Mouse (Mus musculus) MEL-GATA-1-ER (cell line): ENCODE data around the gene Rpl9-ps6.
A peak's percentile ranks its signal among the peaks of the same experiment; 100 is the strongest.
"Not testable (repeated sequence)": the region's sequence is repeated elsewhere in the genome, so short reads cannot be mapped to it uniquely, and the experiment has no call there.

Experiments used
- DNase-seq: peaks from one replicate; pipeline ENCODE4 v3.0.0-alpha.2; 2012; ENCODE audit warnings: low read depth; ENCODE audit errors: extremely low read depth

Gene Rpl9-ps6

DNA sequence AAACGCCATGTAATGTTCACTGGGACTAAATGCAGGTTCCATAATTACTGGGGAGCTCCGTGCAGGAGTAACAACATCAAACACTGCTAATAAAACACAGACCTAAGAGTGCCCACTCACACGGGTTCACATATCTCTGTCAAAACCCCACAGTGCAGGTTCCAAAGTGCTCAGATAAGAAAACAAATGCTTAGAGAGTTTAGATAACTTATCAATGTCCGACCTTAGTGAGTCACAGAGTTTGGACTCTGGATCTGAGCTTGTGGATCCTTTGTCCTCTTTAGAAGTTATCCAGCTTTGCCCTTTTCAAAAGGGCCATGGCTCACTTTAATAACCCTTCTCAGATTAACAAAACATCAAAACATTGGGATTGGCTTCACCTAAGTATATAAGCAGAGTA lies 15.1 kb upstream of the Rpl9-ps6 start:
- DNase-seq: no peak

DNA sequence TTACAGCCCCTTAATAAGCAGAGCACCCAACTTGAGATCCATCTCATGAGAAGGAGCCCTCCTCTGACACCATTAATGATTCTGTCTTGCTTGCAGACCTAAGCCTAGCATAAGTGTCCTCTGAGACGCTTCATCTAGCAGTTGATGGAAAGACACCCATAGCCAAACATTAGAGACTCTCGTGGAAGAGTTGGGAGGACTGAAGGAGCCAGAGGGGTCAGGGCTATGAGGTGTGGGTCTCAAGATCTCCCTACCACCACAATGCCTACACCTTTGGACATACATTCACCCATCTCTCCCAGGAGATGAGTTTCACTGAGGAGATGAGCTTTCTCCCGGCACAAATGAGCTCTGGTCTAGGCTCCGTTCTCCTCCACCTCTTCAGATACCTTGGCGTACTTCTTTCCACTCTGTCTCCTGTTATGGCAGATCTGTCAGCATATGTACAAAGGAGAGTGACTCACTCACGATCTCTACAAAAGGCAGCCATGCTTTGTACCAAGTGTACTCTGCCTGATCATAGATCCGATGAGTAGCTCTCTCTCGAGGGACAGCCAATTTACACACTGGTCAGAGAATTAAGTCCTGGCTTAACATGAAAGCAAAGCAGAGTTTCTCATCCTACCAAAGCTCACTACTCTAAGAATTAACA lies 14.5 kb upstream of the Rpl9-ps6 start:
- DNase-seq: no peak

DNA sequence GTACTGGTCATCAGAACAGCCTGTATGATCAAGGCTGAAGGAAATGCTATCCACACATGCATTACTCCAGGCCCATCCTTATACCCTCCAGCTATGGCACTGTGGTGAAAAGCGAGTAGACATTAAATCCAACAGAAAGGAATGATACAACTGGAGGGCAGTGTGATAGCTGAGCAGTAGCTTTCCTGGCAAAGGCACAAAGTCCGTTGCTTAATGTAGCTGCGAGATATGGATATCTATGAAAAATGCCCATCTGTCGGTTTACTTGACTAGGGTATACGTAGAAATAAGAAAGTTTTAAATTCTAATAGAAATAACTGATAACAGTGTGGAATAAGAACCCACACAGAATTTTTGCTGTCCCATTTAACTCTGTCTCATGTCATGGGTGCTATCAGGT lies 13.9 kb upstream of the Rpl9-ps6 start:
- peak; percentile 62 for DNase-seq

DNA sequence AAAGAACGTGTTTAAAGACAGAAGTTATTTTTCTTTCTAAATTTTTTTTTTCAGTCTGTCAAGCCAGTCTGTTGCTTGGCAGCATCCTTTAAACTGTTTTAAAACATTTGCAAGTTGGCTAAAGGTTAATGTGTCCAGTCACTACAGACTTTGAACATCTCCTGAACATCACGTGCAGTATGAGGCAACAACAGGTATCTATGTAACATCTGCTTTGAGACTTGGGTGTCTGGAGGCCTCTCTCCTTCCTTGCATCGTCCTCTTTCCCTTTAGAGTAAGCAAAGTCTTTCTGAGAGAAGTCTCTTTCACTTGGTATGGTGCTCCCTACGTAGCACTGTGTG lies 10.3 kb upstream of the Rpl9-ps6 start:
- no peak for DNase-seq

DNA sequence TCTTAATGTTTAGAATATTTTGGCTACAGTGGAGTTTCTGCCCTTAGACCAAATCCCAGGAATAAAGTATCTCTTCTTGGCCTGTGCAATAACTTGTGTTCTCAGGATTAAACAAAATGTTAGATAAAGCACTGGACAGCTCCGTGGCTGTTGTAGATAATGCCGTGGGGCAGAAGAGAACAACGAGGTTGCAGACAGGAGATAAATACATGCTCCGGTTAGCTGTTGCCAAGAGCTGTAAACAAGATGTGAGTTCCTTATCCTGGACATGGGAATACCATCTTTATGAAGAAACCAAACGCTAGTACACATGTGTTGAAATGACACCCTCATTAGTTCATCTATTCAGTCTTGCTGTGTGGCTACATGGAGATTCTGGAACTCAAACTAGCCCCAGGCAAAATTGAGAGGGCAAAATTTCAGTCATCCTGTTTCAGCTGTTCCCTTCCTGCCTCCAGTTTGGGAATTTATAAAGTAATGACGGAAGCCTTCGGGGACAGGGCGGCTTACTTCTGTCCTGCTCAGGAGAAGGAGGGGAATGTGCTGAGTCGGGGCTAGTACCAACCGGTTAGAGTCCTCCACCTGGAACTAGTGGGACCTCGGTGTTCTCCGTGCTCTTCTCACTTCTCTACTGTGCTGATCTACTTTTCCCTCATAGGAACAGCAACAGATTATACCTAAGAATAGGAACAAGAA lies 9.8 kb upstream of the Rpl9-ps6 start:
- peak; percentile 68 for DNase-seq

DNA sequence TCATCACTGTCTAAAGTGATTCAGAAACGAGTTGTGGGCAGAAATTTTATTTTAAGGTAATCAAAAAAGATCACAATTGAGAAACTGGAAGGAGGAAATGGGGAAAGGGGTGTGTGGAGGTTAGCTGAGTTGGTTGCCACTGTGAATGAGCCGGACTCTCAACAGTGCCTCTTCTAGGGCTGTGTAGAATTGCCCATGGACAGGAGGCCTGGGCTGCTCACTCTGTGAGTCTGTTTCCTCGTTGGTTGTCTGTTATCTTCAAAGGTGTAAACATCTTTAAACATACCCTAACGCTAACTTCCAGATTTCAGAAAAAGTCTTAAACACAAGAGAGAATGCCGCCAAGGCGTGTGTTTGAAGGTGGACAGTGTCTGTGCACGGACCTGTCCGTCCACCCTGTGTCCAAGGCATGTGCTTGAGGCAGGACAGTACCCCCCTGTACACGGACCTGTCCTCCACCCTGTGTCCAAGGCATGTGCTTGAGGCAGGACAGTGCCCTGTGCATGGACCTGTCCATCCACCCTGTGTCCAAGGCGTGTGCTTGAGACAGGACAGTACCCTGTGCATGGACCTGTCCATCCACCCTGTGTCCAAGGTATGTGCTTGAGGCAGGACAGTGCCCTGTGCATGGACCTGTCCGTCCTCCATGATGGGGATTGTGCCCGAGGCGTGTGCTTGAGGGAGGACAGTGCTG lies 4.3 kb upstream of the Rpl9-ps6 start:
- DNase-seq: no peak

DNA sequence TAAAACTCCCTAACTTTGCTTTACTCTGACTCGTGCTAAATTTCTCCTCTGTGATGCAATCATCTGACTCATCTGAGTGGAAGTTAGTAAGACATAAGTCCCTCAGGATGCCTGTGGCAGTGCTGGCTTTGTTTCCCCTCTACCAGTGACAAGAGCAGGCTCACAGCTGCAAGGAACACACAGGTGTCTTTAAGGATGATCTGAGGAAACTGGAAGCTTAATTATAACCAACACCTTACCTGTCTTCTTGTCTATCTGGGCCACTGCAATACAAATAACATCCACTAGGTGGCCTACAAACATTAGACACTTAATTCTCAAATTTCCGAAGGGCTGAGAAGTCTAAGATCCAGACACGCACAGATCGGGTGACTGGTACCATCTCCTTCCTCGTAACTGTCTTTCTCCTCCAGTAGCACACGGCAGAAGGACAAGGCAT lies 3.7 kb upstream of the Rpl9-ps6 start:
- peak; percentile 68 for DNase-seq

DNA sequence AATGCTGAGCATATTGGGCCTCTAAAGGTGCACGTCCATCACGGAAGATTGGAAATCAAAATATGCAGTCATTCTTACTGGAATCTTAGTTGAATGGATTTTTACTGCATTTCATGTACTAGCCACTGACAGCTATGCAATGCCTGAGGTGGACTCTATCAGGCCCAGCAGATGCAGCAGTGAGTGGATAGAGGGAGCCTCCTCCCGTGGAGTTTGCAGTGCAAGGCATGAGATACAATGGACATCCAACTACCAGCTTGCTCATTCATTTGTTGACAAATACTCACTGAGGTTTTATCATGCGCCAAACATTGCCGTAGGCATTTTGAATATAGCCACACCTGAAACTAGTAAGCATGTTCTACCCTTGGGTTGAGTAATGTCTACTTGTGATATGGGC lies 947 bp upstream of the Rpl9-ps6 start:
- DNase-seq: no peak

DNA sequence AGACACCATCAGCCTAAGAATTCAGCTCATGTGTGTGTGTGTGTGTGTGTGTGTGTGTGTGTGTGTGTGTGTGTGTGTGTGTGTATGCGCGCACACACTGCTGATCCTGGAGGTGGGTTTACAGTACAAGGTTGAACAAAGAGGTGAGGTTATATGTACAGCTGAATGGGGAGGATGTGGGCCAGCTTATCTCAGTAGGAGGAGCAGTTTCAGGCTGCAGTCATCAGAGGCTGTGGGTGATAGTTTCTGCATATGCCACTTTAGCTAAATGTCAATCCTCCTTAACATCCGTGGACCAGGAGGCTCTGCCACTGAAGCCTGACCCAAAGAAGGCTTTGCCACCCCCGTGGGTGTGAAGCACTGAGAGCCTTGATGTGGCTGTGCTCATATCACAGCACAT lies 1.1 kb downstream of the Rpl9-ps6 start:
- no peak for DNase-seq

DNA sequence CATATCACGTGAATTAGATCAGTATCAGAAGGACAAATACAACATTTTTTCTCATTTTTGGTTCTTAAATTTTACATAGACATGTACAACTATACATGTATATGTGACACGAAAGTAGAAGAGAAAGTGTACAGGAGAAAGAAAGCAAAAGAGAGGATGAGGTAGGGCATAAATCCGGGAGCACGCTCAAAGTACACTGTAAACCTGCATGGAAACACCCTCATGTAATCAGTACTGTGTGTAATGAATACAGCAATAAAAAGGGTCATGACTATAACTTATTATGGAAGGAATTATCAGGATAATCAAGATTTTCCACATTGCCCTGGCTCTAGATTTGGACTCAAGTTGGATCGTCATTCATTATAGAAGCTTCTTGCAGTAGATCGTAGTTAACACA lies 3.3 kb downstream of the Rpl9-ps6 start:
- no peak for DNase-seq

DNA sequence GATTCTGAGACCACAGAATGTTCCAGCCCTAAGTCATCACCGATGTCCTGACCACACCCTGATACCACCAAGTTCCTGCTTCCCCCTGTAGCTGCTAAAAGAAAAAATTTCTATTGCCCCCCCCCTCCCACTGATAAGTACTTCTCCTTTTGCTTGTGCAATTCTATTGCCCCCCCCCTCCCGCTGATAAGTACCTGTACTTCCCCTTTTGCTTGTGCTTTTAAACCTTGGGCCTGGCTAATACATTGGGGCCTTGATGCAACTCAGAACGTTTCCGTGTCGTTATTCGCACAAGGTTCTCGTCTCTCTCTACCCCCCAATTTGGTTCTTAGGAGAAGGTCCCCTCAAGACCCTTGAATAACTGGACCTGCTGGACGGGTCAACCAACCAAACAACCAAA lies 8.7 kb downstream of the Rpl9-ps6 start:
- DNase-seq: not testable (repeated sequence)

DNA sequence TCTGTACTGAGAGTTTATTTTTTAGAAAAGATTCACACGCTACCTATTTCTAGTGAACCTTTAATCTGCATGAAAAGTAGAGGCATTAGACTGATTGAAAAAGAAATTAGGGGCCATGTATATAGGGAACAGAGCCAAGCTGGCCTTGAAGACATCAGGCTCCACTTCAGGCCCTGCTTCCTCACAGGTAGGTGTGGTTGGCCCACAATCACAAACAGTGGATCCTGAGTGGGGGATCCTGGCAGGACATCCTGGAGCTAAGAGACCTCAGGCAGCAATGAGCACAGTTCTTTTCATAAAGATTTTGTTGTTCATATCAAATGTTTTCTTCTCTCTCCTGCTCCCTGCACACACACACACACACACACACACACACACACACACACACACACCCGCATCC lies 9.6 kb downstream of the Rpl9-ps6 start:
- no peak for DNase-seq

DNA sequence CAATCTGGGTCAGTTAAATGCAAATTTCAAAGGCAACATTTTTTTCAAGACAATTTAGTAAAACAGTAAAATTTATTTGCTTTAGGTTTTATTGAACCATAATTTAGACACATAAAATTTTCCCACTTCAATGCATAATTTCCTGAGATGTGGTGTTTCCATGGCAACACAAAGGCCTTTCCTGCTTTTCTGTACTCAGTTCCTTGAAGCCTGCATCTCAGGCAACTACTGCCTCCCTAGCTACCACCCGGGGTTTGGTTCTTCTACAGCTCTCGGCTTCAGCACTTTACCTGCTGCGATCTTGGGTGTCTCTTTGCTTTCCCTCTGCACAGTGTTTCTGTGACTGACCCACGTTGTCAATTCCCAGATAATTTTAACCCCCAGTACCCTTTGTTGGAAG lies 14.1 kb downstream of the Rpl9-ps6 start:
- DNase-seq: no peak

DNA sequence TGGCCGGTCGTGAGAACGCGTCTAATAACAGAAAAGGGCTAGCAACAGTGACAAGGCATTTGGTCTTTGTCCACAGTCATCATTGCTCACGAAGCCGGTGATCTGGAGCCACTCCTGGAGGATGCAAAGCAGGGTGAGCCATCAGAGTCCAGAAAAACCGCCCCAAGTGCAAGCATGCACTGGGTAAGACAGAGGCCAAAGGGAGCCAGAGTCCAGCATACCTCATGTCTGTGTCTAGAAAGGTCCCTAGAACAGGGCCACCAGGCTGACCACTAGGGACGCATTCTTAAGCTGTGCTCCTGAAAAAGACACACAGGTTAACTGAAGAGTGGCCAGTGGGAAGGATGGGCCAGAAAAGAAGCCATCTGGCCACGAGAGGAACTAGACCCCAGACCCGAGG lies 17.4 kb downstream of the Rpl9-ps6 start:
- no peak for DNase-seq

DNA sequence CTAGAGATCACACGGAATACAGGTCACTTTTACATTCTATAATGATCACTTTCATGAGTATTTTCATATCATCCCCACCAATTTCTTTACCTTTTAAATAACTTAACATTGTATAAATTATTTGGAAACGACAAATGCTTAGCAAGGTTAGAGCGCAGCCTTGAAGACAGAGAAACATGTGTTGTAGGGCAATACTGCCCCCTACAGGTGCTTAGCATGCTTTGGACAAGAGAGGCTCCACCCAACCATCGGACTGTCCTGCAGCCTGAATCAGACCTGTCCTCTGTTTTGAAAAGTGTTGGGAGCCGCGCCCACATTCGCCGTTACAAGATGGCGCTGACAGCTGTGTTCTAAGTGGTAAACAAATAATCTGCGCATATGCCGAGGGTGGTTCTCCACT lies 24.8 kb downstream of the Rpl9-ps6 start:
- DNase-seq: peak; percentile 48

DNA sequence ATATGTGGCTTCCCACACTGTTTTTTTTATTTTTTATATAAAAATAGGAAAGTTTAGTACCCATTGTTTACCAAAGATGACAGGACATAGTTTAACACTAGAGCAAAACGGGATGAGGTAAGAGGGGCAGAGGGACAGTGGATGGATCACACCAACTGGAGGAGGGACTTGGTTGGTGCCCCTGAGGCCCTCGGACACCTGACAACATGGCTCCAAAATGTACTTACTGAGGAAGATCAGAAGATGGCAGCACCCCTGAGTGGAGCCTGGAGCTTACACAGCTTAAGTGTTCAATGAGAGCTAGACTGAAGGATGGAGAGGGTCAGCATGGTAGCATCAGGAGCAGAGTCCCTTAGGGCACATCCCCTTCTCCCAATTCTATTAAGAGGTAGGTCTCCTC lies 27.0 kb downstream of the Rpl9-ps6 start:
- no peak for DNase-seq

DNA sequence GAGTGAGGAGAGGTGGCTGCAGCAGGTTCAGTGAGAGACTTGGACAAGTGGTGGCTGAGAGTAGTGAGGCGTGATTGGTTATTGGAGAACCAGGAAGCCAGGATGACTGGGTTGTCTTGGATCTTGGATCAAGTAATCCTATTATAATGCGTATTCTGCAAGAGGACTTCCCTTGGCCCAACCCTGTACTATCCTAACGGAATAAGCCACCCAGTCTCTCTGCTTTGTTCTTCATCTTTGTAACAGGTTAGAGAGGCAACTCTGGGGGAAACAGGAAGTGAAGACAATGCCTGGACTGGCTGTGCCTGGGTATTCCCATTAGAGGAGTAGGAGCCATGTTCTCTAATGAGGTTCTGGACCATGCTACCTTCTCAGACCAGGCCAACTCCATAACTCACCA lies 40.5 kb downstream of the Rpl9-ps6 start:
- DNase-seq: no peak

DNA sequence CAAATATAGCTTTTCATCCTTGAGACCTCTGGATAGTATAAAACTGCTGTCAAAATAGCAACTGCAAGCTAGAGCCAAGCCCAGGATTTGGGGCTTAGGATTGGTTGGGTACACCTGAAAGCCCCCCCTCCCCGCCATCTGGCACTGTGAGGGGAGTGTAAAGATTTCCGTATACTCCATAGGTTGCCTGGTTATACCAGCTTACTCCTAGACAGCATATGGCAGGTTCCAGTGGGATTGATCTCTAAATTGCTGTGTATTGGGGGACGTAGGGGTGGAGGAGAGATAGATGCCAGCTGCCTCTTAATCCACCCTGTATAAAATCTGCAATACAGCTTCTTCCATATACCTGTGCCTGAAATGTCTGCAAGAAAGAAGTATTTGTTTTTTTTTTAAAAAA lies 41.7 kb downstream of the Rpl9-ps6 start:
- no peak for DNase-seq

DNA sequence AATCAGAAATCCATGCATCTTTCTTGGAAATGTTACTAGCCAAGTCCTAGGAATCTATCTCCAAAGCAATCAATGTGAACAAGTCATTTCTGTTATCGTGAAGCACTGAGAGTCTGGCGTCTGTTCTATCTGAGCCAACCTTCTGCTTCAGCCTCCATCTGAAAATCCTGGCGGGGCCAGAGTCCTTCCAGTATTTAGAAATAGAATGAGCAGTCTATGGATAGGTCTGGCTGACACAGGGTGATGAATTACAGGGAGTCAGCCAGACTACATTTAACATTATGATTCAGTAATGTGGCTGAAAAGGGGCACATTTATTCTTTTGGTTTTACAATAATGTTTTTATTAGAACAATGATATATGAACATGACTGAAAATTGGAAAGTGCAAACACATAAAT lies 47.3 kb downstream of the Rpl9-ps6 start:
- DNase-seq: no peak

DNA sequence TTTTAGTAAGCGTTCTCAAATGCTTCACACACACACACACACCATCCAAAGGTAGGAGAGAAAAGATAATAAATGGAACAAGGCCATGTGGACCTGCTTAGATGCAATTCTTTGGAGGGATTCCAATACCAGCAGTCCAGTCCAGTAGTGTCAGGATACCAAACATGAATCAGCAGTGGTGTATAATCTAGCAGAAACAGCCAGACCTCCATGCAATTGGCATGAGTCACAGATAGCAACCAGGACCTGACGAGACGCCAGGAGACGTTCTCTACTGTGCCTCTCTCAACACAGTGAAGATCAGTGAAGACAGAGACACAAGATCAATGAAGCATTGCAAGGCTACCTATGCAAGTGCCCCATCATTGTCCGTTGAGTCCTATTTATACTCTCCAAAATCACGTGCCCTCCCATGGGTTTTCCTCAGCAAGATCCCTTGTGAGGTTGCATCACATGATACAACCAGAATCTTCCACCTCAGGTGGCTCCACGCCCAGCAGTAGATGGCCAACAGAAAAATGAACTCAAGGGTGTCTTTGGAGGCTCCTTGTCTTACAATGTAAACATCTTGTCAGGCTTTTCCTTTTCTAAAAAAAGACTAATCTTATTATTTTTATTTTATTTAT lies 49.6 kb downstream of the Rpl9-ps6 start:
- peak; percentile 26 for DNase-seq
